Mouse (Mus musculus) splenic B cell, adult 2 months (primary cell): Measurements from ENCODE around the gene Ctbp2.
A peak's percentile ranks its signal among the peaks of the same experiment; 100 is the strongest.

Experiments
- DNase-seq: peaks from one replicate; pipeline ENCODE4 v3.0.0-alpha.2; 2011; ENCODE audit warnings: low read depth, low spot score
- H3K27me3 ChIP-seq: 2 replicates; pipeline ENCODE4 v1.6.1; 2012; ENCODE audit warnings: mild to moderate bottlenecking, low read length, moderate library complexity, mixed read lengths; ENCODE audit not compliant: control insufficient read depth, poor library complexity, insufficient read depth, severe bottlenecking
- H3K36me3 ChIP-seq: 2 replicates; pipeline ENCODE4 v1.6.1; 2012; ENCODE audit warnings: mild to moderate bottlenecking, low read length, moderate library complexity, mixed read lengths; ENCODE audit not compliant: control insufficient read depth, poor library complexity, insufficient read depth, severe bottlenecking

Gene Ctbp2

DNA sequence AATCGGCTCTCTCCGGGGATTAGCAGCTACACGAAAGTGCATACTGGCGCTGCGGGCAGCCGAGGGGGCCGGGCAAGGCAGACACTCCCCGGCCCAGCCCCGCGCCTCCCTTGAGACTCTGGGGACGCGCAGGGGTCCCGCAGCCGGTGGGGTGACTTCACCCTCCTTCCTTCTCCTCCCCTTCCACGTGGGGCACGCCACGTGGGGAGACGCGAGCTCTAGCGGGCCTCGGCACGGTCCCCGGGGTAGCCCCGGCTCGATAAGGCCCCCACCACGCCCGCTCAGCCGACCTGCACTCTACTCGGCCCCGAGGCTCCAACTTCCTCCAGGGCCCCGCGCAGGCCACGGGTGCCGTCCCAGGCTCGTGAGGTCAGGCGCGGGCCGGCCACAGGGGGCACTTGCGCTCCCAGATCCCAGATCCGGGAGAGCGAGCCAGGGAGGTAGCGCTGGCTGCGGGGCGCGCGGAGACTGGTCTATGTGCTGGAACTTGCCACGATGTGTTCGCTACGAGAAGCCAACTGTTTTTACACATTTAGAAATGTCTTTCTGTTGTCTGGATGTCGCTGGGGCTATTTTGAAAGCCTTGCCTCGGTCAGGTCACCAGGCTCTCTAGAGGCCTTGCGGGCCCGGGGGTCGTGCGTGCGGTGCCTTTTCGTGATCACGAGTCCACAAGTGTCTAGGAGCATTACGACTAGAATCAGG is at the start of gene Ctbp2:
TSS of gene Ctbp2 (minus strand) at position 356 of the 702 bp plus-strand sequence.
- Histone ChIP-seq H3K27me3 (no peaks in the 10 kb centered on the region), H3K36me3 (no peaks in the 10 kb centered on the region)
- peak; percentile 31 for DNase-seq

DNA sequence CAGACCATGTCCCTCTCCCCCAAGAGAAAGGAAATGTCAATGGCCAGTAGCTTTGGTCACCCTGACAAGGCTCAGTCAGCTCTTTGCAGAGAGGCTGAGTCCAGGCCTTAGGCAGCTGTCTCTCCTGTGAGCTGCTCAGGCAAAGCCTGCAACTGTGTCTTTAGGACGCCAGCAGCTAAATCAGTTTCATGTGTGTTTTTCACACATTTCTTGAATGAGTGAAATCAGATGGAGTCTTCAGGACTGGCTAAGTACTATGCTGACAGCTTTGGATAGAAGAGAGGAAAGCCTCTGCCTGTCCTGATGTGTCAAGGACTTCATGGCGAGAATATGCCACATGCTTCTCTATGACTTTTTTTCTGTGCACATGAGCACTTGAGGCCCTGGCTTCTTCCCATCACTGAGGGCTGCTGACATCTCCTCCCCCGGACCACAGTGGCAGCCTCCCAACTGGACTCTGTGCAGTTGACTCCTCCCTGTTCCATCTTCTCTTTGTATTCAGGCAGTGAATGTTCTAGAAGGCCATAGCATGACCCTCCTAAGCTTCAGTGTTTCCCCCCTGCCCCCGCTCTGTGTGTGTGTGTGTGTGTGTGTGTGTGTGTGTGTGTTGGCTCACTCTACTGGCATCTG is 47.4 kb upstream of the Ctbp2 start:
- H3K27me3 ChIP-seq: no peaks in the 10 kb centered on the region
- no peak for DNase-seq
- no peaks in the 10 kb centered on the region for H3K36me3 ChIP-seq

DNA sequence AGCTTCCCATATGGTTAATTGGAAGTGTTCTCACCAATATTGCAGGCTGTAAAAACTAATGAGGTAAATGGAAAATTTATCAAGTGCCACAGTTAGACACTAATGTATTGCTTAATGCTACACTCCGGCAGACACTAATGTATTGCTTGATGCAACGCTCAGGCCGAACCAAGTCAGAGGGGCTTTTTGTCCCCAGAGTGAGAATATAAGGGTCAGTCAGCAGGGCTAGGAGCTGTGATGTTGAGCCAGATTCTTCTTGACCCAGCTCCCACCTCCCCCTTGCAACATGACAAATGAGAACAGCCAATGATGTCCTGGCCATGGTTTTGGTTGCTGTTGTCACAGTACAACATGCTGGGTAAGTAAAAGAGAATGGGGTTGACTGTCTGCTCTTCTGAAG is 44.8 kb upstream of the Ctbp2 start:
- no peaks in the 10 kb centered on the region for H3K27me3 ChIP-seq
- no peak for DNase-seq

DNA sequence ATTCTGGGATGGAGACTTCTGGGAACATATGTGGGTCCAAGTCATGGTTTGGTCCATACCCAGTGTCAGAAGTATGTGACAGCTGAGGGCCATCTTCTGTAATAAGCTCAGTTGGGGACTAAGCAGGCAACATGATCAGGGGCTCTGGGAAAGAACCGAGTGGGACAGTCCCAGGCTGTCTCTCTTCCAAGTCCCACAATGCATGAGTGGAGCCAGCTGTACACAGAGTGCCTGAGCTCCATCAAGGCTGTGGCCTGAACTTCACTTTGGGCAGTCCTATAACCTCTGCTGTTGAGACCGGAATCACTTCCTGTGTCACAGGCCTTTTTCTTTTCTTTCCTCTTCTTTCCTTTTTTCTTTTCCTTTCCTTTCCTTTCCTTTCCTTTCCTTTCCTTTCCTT is 43.7 kb upstream of the Ctbp2 start:
- H3K36me3 ChIP-seq: no peaks in the 10 kb centered on the region
- DNase-seq: no peak
- no peaks in the 10 kb centered on the region for H3K27me3 ChIP-seq

More for the DNA sequence above, 44.8 kb upstream of the Ctbp2 start:
- H3K36me3 ChIP-seq: no peaks in the 10 kb centered on the region

DNA sequence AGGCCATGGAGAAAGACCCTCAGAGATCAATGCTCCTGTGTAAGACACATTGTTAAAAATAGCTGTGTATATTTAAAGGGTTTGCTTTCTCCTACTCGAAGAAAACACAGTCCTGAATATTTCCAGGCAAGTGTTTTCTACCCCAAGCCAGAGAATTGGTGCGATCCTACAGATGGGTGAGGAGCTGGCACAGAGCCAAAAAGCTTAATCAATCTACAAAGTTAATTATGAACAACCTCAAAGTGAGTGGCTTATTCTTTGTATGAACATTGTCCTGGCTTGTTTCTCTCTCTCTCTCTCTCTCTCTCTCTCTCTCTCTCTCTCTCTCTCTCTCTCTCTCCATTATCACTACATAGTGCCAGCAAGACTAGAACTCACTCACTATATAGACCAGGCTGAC is 40.6 kb upstream of the Ctbp2 start:
- no peak for DNase-seq
- Histone ChIP-seq H3K27me3 (no peaks in the 10 kb centered on the region), H3K36me3 (no peaks in the 10 kb centered on the region)

DNA sequence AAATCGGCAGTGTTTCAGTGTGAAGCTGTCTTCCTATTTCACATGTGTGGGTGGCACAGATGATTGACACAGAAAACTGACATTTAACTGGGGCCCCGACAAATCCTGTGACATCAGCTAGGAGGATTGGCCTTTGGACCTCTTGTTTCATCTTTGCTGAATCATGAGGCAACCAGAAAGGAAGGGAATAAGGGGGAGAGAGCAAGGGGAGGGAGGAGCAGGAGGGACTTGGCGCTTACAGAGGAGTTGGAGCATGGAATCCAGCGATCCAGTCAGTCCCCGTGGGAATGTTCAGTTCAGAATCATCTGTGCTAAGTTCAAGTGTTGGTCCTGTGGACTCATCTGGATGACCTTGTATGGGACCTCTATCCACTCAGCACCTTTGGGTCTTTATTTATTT is 38.9 kb upstream of the Ctbp2 start:
- H3K27me3 ChIP-seq: no peaks in the 10 kb centered on the region
- no peak for DNase-seq
- H3K36me3 ChIP-seq: no peaks in the 10 kb centered on the region

DNA sequence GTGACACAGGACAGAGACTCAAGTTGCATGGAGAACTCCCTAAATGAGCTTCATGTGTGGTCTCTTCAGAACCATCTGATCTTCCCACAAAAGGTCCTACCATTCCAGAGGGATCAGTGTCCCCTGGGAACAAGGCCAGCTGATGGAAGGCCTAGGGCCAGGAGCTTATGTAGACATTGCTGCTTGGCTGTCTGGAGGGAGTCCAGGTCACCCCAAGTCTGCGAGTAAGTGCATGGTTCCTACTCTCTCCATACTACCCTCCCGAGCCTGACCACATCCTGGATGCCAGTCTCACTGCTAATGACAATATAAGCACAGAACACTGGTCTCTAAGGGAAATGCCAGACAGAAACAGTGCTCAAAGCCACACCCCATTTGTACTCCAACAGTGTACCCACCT is 38.0 kb upstream of the Ctbp2 start:
- no peaks in the 10 kb centered on the region for H3K27me3 ChIP-seq
- no peak for DNase-seq

DNA sequence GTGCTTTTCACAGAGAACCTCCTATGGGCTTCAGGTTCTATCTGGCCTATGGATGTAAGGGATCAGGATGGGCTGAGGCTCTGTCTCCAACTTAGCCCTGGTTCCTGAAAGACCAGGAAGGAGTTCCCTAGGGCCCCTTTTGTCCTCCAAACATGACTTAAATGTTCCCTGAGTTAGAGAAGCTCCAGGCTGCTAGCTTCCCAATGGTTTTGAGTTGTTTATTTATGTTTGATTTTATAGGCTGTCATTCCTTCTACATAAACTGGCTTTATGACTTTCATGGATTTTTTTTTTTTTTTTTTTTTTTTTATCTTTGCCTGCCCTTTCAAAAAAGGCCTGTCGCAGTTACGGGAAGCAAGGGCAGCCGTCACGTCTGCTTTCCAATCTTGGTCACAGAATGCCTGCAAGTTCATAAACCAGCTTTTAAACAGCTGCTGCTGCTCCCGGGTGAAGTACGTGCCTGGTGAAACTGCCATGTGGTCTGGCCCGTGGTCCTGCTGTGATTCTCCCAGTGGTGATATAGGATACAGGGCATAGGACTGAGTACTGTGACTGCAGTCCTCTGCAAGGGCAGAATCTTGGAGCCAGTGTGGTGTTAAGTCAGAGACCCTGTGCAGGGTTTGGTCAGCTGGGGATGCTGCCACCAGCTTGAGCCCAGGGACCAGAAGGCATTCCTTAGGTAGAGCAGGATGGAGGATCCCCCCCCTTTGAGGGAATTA is 37.4 kb upstream of the Ctbp2 start:
- DNase-seq: no peak
- Histone ChIP-seq H3K27me3 (no peaks in the 10 kb centered on the region), H3K36me3 (no peaks in the 10 kb centered on the region)

More for the DNA sequence above, 38.0 kb upstream of the Ctbp2 start:
- H3K36me3 ChIP-seq: no peaks in the 10 kb centered on the region

DNA sequence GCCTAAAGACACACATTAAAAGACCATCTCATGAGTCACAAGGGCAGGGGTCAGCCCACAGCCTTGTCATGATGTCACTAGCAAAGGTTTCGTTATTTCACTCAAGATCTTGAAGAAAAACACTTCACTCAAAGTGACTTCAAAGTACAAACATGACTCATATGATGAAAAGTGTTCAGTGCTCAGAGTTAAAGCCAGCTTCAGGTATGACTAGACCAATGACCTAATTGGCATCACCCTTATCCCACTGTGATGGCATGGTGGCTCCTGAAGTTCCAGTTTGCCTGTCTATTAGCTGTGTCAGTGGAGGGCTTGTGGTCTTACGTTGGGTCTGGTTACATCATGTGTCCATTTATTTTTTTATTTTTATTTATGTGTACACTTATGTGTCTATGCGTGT is 35.4 kb upstream of the Ctbp2 start:
- DNase-seq: no peak
- Histone ChIP-seq H3K36me3 (no peaks in the 10 kb centered on the region), H3K27me3 (no peaks in the 10 kb centered on the region)

DNA sequence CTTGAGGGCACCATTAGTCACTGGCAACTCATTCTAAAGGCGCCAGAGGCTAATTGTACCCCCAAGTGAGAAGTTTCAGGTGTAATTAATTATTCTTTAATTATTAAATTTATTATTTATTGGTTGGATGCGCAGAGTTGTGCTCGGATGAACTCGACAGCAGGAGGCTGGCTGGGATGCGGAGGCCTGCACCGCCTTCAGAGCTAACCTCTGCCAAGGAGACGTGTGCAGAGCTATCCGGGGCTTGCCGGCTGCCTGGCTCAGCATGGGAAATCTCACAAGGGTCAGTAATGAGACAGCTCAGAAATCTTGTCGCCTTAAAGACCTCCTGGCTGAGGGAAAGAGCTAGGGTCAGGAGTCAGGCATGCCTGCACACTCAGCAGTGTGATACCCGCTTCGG is 31.5 kb upstream of the Ctbp2 start:
- no peaks in the 10 kb centered on the region for H3K36me3 ChIP-seq
- H3K27me3 ChIP-seq: no peaks in the 10 kb centered on the region
- no peak for DNase-seq

DNA sequence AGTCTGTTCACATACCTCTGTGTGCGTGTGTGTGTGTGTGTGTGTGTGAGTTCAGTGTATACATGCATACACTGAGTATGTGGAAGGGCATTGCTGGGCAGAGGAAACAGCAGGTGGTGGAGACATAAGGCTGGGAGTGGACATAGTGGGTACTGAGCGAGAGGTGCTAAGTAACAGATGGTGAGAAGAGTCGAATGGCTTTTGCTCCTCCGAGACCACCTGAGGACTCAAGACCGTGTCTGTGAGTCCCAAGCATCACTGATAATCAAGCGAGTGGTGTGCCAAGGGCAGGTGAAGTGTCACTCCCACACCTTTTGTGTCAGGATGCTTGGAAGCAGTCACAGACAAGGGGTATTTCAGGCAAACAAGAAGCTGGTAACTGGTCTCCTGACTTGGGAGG is 30.7 kb upstream of the Ctbp2 start:
- no peaks in the 10 kb centered on the region for H3K36me3 ChIP-seq
- no peak for DNase-seq
- H3K27me3 ChIP-seq: no peaks in the 10 kb centered on the region

DNA sequence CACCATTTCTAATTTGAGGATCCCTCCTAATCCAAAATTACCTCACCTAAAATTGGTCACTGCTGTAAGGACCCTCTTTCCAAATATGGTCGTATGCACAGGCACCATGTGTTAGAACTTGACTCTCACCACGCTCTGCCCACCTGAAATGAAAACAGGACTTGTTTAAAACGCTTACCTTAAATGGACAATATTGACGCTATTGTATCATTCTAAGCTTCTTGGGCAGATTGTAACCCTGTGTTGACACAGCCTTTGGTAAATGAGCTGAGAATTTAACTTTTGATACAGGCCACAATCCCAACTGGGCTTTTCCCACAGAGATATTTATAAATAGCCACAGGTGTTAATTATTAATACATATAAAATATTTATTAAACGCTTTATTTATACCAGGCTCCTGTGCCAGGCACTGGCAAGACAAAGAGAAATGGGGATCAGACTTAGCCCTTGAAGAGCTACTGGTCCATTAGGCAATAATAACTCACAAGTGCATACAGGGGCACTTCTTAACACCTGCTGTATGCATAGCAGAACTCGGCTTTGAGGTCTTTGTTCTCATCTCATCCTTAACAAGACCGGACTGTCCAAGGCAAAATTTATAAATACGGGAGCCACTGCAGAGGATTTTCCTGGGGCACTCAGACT is 15.7 kb upstream of the Ctbp2 start:
- H3K27me3 ChIP-seq: no peaks in the 10 kb centered on the region
- no peak for DNase-seq
- H3K36me3 ChIP-seq: no peaks in the 10 kb centered on the region

DNA sequence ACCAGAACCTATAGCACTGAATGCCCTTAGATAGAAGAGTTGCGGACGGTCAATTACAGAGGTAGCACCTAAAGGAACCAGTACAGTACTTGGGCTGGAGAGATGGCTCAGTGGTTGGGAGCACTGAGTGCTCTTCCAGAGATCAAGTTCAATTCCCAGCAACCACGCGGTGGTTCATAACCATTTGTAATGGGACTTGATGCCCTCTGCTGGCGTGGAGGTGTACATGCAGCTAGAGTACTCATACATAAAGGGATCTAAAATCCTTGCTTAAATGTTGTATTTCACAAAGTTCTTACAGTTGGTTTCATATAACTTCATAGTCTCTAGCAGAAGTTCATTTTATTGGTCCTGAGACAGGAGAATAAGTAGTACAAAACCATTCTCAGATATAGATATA is 9.4 kb upstream of the Ctbp2 start:
- H3K27me3 ChIP-seq: no peaks in the 10 kb centered on the region
- DNase-seq: no peak

DNA sequence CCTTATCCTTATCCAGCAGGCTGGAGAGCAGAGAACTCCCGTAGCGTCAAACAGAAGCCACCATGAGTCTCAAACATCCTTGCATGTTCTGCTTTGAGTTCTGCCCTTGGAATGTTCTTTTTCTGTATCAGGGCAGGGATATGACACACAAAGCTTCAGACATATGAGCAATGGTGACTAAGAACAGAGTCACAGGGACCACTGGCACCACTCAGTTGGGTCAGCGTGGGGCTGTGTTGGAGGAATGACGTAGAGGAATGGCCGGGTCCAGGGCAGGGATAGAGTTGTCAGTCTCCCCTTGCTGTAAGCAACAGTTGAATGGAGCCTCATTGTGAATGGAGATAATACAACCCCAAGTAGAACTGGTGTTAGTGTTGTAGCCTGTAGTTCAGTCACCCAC is 8.5 kb upstream of the Ctbp2 start:
- DNase-seq: no peak
- H3K27me3 ChIP-seq: no peaks in the 10 kb centered on the region

More for the DNA sequence above, 9.4 kb upstream of the Ctbp2 start:
- no peaks in the 10 kb centered on the region for H3K36me3 ChIP-seq

More for the DNA sequence above, 8.5 kb upstream of the Ctbp2 start:
- no peaks in the 10 kb centered on the region for H3K36me3 ChIP-seq
